ENCODE assay signal across 25 mouse cellular contexts in the genomic region with DNA sequence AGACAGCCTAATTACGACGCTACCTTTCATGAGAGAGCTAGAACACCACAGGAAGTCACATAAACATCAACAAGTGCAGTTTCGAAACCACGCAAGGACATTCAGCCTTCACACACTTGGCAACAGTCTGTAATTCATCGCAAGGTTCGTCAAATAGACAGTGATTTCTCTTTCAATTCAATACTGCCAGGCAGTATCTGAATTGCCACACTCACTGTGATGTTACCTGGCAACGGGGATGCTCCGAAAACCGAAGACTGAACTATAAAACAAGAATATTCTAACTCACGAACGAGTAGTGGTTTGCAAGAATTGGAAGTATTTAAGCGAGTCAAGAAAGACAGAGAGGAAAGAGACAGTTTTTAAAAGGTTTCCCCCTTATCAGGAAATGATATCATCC.
"Had no signal": no experiment of that assay in that cellular context is flagged by ENCODE, and none has a peak within 500 bp of the region (broad histone marks: within the 10 kb centered on the region; RNA-seq: fewer than 3 reads in every experiment).

No protein-coding gene starts in this region.

- H3K4me1 ChIP-seq: heart, embryonic 13.5 days; heart, embryonic 15.5 days; kidney, embryonic 15.5 days; limb, embryonic 13.5 days; limb, embryonic 15.5 days; liver, embryonic 12.5 days had no signal

- H3K4me2 ChIP-seq: heart, embryonic 11.5 days; heart, embryonic 13.5 days; heart, embryonic 15.5 days; hindbrain, embryonic 13.5 days; hindbrain, embryonic 15.5 days; kidney, embryonic 15.5 days; limb, embryonic 13.5 days; limb, embryonic 15.5 days; liver, embryonic 12.5 days had no signal

- H3K9ac ChIP-seq: heart, embryonic 13.5 days; heart, embryonic 15.5 days; hindbrain, embryonic 13.5 days; hindbrain, embryonic 15.5 days; kidney, embryonic 15.5 days; limb, embryonic 13.5 days; limb, embryonic 15.5 days; liver, embryonic 12.5 days; liver, embryonic 14.5 days had no signal

- ATAC-seq: intestine, embryonic 16.5 days; liver, embryonic 12.5 days had no signal

- H3K9me3 ChIP-seq: heart, embryonic 13.5 days; heart, embryonic 15.5 days; hindbrain, embryonic 13.5 days; hindbrain, embryonic 15.5 days; kidney, embryonic 15.5 days; limb, embryonic 13.5 days; limb, embryonic 15.5 days; liver, embryonic 12.5 days had no signal

- H3K4me3 ChIP-seq: heart, adult 2 months; heart, embryonic 13.5 days; heart, embryonic 15.5 days; hindbrain, embryonic 13.5 days; hindbrain, embryonic 15.5 days; kidney, embryonic 15.5 days; limb, embryonic 13.5 days; limb, embryonic 15.5 days; liver, embryonic 12.5 days had no signal

- H3K27ac ChIP-seq: heart, adult 2 months; heart, embryonic 13.5 days; heart, embryonic 15.5 days; hindbrain, embryonic 13.5 days; hindbrain, embryonic 15.5 days; kidney, embryonic 15.5 days; kidney, postnatal 0 days; limb, embryonic 13.5 days; limb, embryonic 15.5 days; liver, embryonic 12.5 days; liver, embryonic 14.5 days had no signal

- H3K27me3 ChIP-seq: heart, embryonic 13.5 days; heart, embryonic 15.5 days; hindbrain, embryonic 13.5 days; hindbrain, embryonic 15.5 days; kidney, embryonic 15.5 days; limb, embryonic 13.5 days; limb, embryonic 15.5 days; liver, embryonic 12.5 days had no signal

- DNase-seq: gastrocnemius, postnatal 14 days; gastrocnemius, postnatal 36 days; heart, adult 2 months; heart, postnatal 14 days; heart, postnatal 36 days; kidney, adult 11 months; kidney, adult 2 months; kidney, adult 9 months; kidney, postnatal 14 days; kidney, postnatal 36 days; layer of hippocampus, adult 9-11 months; layer of hippocampus, postnatal 36 days; left cerebral cortex, postnatal 4 days had no signal
